Mouse (Mus musculus) lung, adult 2 months (tissue): Measurements from ENCODE around the gene Pla2g2e. TPM values are rescaled to one million over a fixed set of nuclear protein-coding genes. Genes with fewer than 3 reads are reported as not detected.
"Not testable (repeated sequence)": the region's sequence is repeated elsewhere in the genome, so short reads cannot be mapped to it uniquely, and the experiment has no call there.

Experiments
- DNase-seq: peaks from one replicate; pipeline ENCODE4 v3.0.0; 2022
- H3K4me1 ChIP-seq: fragments of 200-500 bp; 2 replicates; pipeline ENCODE4 v1.6.1; 2011; ENCODE audit warnings: low read length; ENCODE audit not compliant: control insufficient read depth, insufficient read depth
- H3K4me3 ChIP-seq: fragments of 200-500 bp; replicated peaks from 2 replicates; pipeline ENCODE3; 2011; ENCODE audit warnings: low read depth, mild to moderate bottlenecking, control low read depth, low read length; ENCODE audit errors: extremely low read depth
- CTCF ChIP-seq: fragments of 200-500 bp; IDR thresholded peaks from 2 replicates; pipeline ENCODE4 v1.5.1; 2011; ENCODE audit warnings: mild to moderate bottlenecking, low read length, control low read depth; ENCODE audit not compliant: insufficient read depth
- POLR2A ChIP-seq: fragments of 200-500 bp; IDR thresholded peaks from 2 replicates; pipeline ENCODE4 v1.6.1; 2011; ENCODE audit warnings: low read depth, mild to moderate bottlenecking, control low read depth, low read length, borderline replicate concordance; ENCODE audit errors: extremely low read depth
- WGBS: fragments of 180-500 bp; shearing (Covaris S2); methylation state at CpG from one replicate; pipeline ENCODE4 v1.1.7; 2018; 5-methylcytosine and 5-hydroxymethylcytosine counted together
- polyA plus RNA-seq: library from polyadenylated mRNA; depleted of rRNA; stranded (reverse); fragments of >200 nt; gene quantifications from 2 replicates; pipeline ENCODE4 v1.2.3, GENCODE M21; 2012

The Pla2g2e gene
- polyA plus RNA-seq, 1 experiment = 1.2 TPM

DNA sequence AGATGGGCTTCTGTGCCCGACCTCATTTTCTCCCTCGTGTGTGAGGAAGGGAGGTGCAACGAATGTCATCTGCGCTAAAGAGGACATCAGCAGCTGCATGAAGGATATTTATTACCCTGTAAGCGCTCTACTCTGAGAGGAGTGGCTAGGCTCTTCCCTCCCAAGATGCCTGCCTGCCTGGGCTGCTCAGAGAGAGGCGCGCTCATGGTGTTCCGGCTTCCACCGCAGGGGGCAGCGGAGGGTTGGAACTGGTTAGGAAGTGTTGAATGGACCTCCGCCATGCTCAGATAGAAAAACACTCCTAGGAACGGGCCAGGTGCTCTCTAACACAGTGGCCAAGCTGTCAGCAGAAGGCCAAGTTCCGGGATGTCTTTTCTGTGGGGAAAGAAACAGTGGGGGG lies 18.0 kb upstream of the Pla2g2e start:
- DNase-seq = peak; percentile 60
- WGBS = 4% methylated on average over 13 of the region's 13 CpGs
- no peaks in the 10 kb centered on the region for H3K4me1 ChIP-seq
- TF ChIP-seq CTCF = peak; percentile 37
- no peak for TF ChIP-seq POLR2A
- H3K4me3 ChIP-seq = no peak overlapping the region

DNA sequence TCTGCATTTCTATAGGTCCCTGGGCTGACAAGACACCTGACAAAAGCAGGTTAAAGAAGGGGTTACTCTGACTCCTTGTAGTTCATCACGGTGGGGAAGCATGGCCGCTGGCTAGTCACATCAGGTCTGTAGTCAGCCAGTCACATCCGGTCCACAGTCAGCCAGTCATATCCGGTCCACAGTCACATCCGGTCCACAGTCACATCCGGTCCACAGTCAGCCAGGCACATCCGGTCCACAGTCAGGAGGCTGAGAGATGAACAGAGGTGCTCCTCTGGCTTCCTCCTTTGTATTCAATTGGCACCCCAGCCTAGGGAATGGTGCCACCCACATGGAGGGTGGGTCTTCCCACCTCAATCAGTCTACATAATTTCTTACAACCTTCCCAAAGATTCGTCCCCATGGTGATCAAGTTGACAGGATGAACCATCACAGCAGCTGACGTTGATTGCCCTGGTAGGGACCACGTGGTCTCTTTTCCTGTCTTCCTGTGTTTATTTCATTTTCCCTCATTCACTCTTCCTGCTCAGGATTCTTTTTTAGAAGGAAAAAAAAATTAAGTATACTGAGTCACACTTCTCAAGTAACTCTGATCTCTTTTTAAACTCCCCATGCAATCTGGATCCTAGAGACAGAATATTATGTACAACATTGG lies 14.3 kb upstream of the Pla2g2e start, which contains the start of gene Pla2g5:
Gene Pla2g5, minus strand, starts transcription at position 139 of the 655 bp plus-strand sequence.
- DNase-seq = no peak
- no peak for TF ChIP-seq CTCF
- no peak for TF ChIP-seq POLR2A
- Histone ChIP-seq H3K4me1 (no peaks in the 10 kb centered on the region), H3K4me3 (no peak within 1 kb of the TSS)
- 43% methylated on average over 10 of the region's 10 CpGs for WGBS

DNA sequence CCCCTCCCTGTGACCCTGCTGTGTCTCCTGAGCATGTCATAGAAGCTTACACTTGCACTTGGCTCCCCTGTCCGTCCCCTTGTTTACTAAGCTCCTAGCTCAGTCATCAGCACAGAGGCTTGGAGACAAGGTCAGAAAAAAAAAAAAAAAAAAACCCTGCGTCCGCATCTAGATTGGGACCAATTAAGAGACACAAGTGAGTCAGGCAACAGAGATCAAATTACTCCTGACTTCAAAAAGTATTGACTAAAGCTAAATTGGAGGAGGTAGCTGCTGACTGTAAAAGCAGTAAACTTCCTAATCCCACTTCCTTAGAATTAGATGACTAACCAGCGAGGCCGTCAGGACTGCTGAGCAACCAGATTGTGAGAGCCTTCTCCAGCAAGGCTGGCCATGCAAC lies 12.7 kb upstream of the Pla2g2e start:
- Histone ChIP-seq H3K4me3 (no peak overlapping the region), H3K4me1 (no peaks in the 10 kb centered on the region)
- TF ChIP-seq POLR2A (no peak), CTCF (no peak)
- no peak for DNase-seq
- WGBS = 42% methylated on average over 5 of the region's 5 CpGs

DNA sequence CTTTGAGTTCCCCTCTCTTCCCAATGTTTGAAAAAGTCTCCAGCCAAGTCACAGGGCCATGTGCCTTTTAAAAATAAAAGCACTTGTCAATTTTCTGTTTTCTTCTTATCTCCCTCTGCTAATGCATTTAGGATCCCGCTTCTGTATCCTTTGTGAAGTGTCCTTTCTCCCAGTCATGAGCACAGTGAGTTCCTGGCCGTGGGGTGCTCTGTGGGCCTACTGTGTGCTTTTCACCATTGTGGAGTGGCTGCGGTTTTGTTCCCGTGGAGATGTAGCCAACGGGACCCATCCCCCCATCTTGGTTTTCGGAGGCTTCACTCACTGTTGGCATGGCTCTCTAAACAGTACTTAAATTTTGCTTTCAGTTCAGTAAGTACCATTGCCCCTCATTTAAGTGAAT lies 11.8 kb upstream of the Pla2g2e start:
- no peak overlapping the region for H3K4me3 ChIP-seq
- 57% methylated on average over 6 of the region's 6 CpGs for WGBS
- H3K4me1 ChIP-seq = no peaks in the 10 kb centered on the region
- DNase-seq = no peak
- TF ChIP-seq POLR2A = no peak
- TF ChIP-seq CTCF = no peak

DNA sequence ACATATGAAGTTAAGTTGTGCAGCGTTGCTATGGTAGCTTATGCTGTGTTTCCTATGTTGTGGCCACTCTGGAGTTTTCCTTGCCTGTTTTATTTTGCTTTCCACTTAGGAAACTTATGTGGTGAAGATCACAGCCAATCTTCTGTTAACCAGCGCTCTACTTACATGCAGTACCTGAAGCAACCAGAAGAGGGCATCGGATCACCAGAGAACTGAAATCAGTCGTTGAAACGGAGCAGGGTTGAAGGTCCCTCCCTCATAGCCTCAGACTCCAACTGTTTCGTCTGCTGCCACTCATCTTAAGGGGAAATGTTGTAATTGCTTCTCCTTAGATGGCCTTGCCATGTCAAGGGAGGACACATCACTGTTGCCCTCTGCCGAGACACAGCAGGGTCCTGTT lies 11.3 kb upstream of the Pla2g2e start:
- TF ChIP-seq CTCF (peak; percentile 72), POLR2A (no peak)
- peak; percentile 62 for DNase-seq
- Histone ChIP-seq H3K4me3 (no peak overlapping the region), H3K4me1 (no peaks in the 10 kb centered on the region)
- 7% methylated on average over 7 of the region's 7 CpGs for WGBS

DNA sequence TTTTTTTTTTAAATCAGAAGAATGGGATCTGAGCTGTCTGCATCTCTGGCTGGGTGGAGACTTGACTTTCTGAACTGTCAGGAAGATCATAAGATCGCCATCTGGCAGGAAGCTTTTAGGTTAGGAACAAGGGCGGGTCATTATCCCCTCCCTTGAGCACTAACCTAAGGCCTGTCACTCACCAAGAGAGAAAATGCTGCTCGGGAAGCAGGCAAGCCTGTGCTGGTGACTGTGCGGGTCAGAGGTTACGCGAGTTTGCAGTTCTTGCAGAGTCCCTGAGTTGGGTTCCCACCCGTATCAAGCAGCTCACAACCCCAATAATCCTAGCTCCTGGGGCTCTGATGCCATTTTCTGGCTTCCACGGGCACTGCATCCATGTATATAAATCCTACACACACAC lies 9.1 kb upstream of the Pla2g2e start:
- Histone ChIP-seq H3K4me3 (no peak overlapping the region), H3K4me1 (no peaks in the 10 kb centered on the region)
- 58% methylated on average over 8 of the region's 8 CpGs for WGBS
- TF ChIP-seq CTCF = no peak
- no peak for TF ChIP-seq POLR2A
- DNase-seq = no peak

DNA sequence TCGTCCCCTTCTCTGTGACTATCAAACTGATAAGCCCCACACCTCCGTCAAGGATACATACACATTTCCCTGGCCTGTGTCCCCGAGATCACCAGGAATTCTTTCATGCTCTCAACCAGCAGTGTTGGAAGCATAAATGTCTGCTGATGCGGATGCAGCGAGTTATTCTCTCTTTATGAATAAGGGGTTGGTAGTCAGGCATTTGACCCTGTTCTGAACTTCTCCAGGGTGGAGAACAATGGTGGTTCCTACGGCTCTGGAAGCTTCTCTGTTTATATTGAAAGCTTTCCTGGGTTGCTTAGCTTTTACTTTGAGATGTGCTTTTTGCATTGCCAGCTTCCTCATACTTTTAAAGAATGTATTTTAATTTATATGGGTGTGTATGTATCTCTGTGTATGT lies 3.9 kb upstream of the Pla2g2e start, which contains the start of gene Gm13030:
Gene Gm13030, minus strand, starts transcription at position 101 of the 400 bp plus-strand sequence.
- H3K4me3 ChIP-seq = no peak within 1 kb of the TSS
- DNase-seq = no peak
- TF ChIP-seq POLR2A (no peak), CTCF (no peak)
- 65% methylated on average over 6 of the region's 6 CpGs for WGBS
- H3K4me1 ChIP-seq = no peaks in the 10 kb centered on the region

DNA sequence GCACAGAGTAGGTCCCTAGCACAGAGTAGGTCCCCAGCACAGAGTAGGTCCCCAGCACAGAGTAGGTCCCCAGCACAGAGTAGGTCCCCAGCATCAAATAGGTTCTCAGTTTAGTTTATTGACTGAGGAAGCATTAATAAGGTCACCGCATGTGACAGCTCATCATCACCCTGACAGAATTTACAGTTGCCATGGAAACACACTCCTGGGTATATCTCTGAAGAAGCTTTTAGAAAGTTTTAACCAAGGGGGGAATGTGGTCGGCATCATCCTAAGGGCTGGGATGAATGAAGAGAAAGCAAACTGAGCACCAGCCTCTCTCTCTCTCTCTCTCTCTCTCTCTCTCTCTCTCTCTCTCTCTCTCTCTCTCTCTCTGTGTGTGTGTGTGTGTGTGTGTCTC lies 2.5 kb upstream of the Pla2g2e start:
- 72% methylated on average over 2 of the region's 2 CpGs for whole genome bisulfite sequencing
- H3K4me1 ChIP-seq, H3K4me3 ChIP-seq, DNase-seq: not testable (repeated sequence)

DNA sequence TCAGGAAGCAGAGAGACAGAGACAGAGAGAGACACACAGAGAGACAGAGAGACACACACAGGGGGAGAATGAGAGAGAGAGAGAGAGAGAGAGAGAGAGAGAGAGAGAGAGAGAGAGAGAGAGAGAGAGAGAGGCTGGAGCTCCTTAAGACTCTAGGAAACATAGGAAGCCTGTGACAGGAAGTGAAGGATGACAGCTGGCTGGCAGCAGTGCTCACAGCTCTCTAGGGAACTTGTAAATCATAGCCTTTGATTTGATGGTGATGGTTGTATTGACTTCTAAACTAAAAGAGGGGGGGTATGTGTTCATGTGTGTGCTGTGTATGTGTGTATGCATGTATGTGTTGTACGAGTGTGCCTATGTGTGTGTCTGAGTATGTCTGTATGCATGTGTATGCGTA lies 1.8 kb upstream of the Pla2g2e start:
- Histone ChIP-seq H3K4me3 (no peak overlapping the region), H3K4me1 (no peaks in the 10 kb centered on the region)
- DNase-seq = no peak
- no peak for TF ChIP-seq POLR2A
- no peak for TF ChIP-seq CTCF
- WGBS = 99% methylated on average over 2 of the region's 2 CpGs

DNA sequence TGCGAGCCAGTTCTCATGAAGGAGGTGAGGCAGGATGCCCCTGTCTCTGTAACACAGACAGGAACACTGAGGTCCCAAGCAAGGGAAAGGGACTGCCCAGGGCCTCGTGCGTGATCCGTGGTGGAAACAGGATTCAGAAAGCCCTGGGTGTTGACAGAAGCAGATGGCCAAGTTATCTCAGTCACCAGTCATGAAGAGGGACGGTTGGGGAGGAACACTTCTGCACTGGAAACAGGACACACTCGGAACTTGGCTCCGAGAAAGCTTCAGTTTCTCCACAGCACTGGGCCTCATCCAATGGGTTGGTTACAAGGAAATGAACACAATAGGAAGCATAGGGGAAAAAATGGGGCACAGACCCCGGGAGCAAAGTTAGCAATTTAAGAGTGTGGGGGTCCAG lies 1.0 kb downstream of the Pla2g2e start:
- no peak overlapping the region for H3K4me3 ChIP-seq
- WGBS = 33% methylated on average over 8 of the region's 8 CpGs
- no peaks in the 10 kb centered on the region for H3K4me1 ChIP-seq
- TF ChIP-seq POLR2A (no peak), CTCF (no peak)
- DNase-seq = no peak

DNA sequence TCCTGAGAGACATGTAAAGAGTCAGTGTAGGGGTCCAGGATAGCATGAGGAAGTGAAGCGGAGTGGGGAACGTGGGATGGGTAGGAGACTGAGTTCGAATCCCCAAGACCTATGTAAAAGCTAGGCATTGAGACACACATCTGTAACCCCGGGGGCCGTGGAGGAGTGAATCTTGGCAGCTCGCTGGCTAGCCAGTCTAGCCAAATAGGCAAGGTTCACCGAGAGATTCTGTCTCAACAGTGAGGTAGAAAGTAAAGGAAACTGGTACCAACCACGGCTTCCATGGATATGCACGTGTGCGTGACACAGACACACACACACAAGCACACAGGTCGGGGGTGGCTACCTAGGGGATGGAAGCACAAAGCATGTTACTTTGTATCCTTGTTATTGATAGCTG lies 2.1 kb downstream of the Pla2g2e start:
- no peaks in the 10 kb centered on the region for H3K4me1 ChIP-seq
- H3K4me3 ChIP-seq = no peak overlapping the region
- WGBS = 85% methylated on average over 11 of the region's 11 CpGs
- DNase-seq = no peak
- TF ChIP-seq CTCF = no peak
- TF ChIP-seq POLR2A = no peak
